Mouse (Mus musculus) stomach, embryonic 14.5 days (tissue): ENCODE measurements around the gene Smu1. TPM values are rescaled to one million over a fixed set of nuclear protein-coding genes. Genes with fewer than 3 reads are reported as not detected.

ENCODE experiments used
- ATAC-seq: fragments of 200-750 bp; cut with Nextera tagmentation; 2 replicates; pipeline ENCODE4 v1.8.0; 2017; ENCODE audit warnings: low read depth, moderate TSS enrichment; ENCODE audit not compliant: insufficient number of reproducible peaks, insufficient read depth, low FRiP score
- H3K27ac ChIP-seq: fragments of 300-500 bp; sonication (generic); 2 replicates; pipeline ENCODE4 v1.5.1; 2014; ENCODE audit warnings: mild to moderate bottlenecking, low read length, moderate library complexity, mixed read lengths
- H3K27me3 ChIP-seq: fragments of 300-500 bp; sonication (generic); 2 replicates; pipeline ENCODE4 v1.6.1; 2014; ENCODE audit warnings: low read length, control low read depth, mixed read lengths; ENCODE audit not compliant: control insufficient read depth, insufficient read depth
- H3K36me3 ChIP-seq: fragments of 300-500 bp; sonication (generic); 2 replicates; pipeline ENCODE4 v1.6.1; 2014; ENCODE audit warnings: mild to moderate bottlenecking, control low read depth, low read length, moderate library complexity, mixed read lengths; ENCODE audit not compliant: control insufficient read depth, insufficient read depth
- H3K4me1 ChIP-seq: fragments of 300-500 bp; sonication (generic); 2 replicates; pipeline ENCODE4 v1.6.1; 2014; ENCODE audit warnings: low read length, control low read depth, mixed read lengths; ENCODE audit not compliant: control insufficient read depth, insufficient read depth
- H3K4me2 ChIP-seq: fragments of 300-500 bp; sonication (generic); replicated peaks from 2 replicates; pipeline ENCODE4 v1.6.1; 2014; ENCODE audit warnings: low read depth, low read length, control low read depth
- H3K4me3 ChIP-seq: fragments of 300-500 bp; sonication (generic); 2 replicates; pipeline ENCODE4 v1.5.1; 2014; ENCODE audit warnings: low read depth, low read length, control low read depth
- H3K9ac ChIP-seq: fragments of 300-500 bp; sonication (generic); replicated peaks from 2 replicates; pipeline ENCODE4 v1.6.1; 2014; ENCODE audit warnings: low read depth, mild to moderate bottlenecking, control low read depth, low read length, moderate library complexity, mixed read lengths
- H3K9me3 ChIP-seq: fragments of 300-500 bp; sonication (generic); 2 replicates; pipeline ENCODE4 v1.6.1; 2016; ENCODE audit warnings: low read depth, low read length, control low read depth; ENCODE audit not compliant: control insufficient read depth
- WGBS: fragments of 180-500 bp; shearing (Covaris S2); extraction: QIAGEN DNeasy Blood & Tissue Kit; methylation state at CpG from one replicate; pipeline ENCODE4 v1.1.7; 2014; 5-methylcytosine and 5-hydroxymethylcytosine counted together
- polyA plus RNA-seq: library from polyadenylated mRNA; unstranded; fragments of >200 nt; fragmentation: Nextera tagmentation; extraction: Ambion mirVana; gene quantifications from 2 replicates; pipeline ENCODE4 v1.2.1, GENCODE M21; 2014

Gene Smu1
- polyA plus RNA-seq, 1 experiment from 2014 or later = 146 TPM

DNA sequence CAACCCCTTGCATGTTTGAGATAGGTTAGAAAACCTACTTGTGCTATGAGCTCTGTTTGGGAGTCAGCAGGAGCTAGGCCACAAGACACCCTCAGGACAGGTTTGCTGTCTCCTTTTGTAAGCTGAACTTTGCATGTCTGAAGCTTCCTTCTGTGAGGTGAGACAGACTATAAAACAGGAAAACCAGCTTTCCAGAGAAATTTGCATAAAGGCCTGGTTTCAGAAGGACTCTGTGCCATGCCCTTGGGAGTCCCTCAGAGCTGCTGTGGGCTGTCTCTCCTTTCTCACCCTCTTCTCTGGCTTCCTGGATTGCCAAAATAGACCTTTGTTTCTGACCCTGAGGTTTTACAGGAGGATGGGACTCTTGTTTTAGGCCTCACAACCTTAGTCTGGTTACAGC, 36.6 kb upstream of the Smu1 start:
- no peak overlapping the region for H3K27ac ChIP-seq
- no peaks in the 10 kb centered on the region for H3K9me3 ChIP-seq
- H3K4me1 ChIP-seq = no peaks in the 10 kb centered on the region
- no peak overlapping the region for H3K4me2 ChIP-seq
- no peaks in the 10 kb centered on the region for H3K36me3 ChIP-seq
- no peak overlapping the region for H3K9ac ChIP-seq
- no peaks in the 10 kb centered on the region for H3K27me3 ChIP-seq
- H3K4me3 ChIP-seq = no peak overlapping the region
- ATAC-seq = no peak

DNA sequence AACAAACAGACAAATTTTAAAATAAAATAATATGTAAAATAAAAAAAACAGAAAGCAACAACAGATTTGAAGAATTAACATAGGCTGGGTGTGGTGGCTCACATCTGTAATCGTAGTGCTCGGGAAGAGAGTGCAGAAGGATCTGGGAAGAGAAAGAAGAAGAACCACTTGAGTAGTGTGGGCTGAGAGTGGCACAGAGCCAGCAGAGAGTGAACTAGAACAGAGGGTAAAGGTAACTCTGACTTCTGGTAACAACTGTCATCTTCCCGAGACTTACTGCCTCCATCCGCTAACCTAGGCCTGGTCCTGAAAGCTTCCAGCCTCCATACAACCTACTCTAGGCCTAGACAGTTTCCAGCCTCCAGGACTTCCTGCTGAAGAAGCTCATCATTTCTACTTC, 33.5 kb upstream of the Smu1 start:
- ATAC-seq = no peak
- H3K4me1 ChIP-seq = no peaks in the 10 kb centered on the region
- H3K27ac ChIP-seq = no peak overlapping the region
- no peak overlapping the region for H3K9ac ChIP-seq
- no peaks in the 10 kb centered on the region for H3K27me3 ChIP-seq
- no peaks in the 10 kb centered on the region for H3K9me3 ChIP-seq
- H3K4me3 ChIP-seq = no peak overlapping the region
- no peaks in the 10 kb centered on the region for H3K36me3 ChIP-seq
- no peak overlapping the region for H3K4me2 ChIP-seq
- 88% methylated on average over 4 of the region's 4 CpGs for WGBS

DNA sequence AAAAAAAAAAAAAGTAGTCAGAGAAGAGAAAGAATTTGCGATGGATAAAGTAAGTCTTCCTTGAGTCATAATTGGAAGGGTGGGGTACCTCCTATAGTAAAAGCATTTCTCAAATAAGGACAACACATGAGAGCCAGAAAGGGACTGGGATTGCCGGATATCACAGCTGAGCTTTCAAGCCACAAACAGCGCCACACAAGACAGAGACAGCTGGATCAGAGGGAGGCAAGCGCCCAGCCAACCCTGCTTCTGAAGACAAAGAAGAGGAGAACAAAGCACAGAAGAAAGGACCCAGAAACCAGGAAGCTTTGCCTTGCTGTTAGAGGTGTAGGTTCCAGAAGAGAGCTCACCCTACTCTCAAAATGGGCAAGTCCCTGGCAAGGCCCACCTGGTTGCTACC, 28.9 kb upstream of the Smu1 start:
- ATAC-seq = no peak
- Histone ChIP-seq H3K27ac (no peak overlapping the region), H3K27me3 (no peaks in the 10 kb centered on the region), H3K9ac (no peak overlapping the region), H3K4me3 (no peak overlapping the region), H3K4me1 (no peaks in the 10 kb centered on the region), H3K36me3 (no peaks in the 10 kb centered on the region), H3K4me2 (no peak overlapping the region), H3K9me3 (no peaks in the 10 kb centered on the region)
- 87% methylated on average over 4 of the region's 4 CpGs for WGBS

DNA sequence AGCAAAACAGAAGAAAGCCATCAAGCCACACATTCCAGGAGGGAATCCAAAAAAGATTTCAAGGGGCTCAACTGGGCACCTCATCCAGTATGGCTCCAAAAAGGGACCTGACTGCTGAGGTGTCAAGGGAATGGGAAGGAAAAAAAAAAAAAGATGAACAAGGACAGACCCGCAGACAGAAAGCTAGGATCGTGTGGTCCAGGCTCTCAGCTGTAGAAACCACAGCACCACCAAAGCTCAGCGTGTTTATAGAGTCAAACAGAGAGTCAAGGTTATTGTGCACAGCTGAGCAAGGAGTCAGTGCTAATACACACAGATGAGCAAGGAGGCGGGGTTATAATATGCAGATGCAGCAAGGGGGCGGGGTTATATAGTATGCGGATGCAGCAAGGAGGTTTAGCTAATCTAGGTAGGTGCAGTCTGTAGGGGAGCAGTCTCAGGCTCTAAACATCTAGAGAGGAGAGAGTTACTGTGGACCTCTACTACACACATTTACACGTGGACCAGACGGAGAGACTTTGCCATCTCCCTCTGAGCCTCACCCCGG, 28.0 kb upstream of the Smu1 start:
- no peaks in the 10 kb centered on the region for H3K4me1 ChIP-seq
- 74% methylated on average over 9 of the region's 9 CpGs for WGBS
- no peak for ATAC-seq
- H3K9ac ChIP-seq = no peak overlapping the region
- H3K9me3 ChIP-seq = no peaks in the 10 kb centered on the region
- no peaks in the 10 kb centered on the region for H3K27me3 ChIP-seq
- no peak overlapping the region for H3K4me3 ChIP-seq
- H3K36me3 ChIP-seq = no peaks in the 10 kb centered on the region
- H3K27ac ChIP-seq = no peak overlapping the region
- no peak overlapping the region for H3K4me2 ChIP-seq

DNA sequence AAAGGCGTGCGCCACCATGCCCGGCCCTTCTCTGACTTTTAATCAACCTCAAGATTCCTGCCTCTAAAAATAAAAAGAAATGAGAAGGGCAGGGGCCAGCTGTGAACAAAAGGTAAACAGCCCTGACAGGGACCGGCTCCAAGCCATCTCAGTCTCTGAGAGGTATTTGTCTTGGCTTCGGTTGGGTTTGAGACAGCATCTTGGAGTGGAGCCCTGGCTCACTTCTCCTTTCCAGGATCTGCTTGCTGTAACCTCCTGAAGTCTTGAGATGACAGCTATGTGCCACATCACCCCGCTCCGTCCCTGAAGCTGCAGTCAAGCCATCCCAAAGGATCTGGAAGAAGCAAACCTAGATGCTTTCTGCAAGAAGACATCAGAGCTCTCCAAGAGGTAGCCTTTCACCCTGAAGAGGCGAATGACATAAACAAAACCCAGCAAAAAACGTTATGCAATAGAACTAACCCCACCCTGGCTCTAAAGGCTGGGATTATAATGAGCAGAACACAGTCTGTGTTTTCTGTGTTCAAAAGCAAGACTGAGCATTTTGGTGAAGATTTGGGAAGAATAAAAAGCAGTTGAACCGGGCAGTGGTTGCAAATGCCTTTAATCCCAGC, 26.9 kb upstream of the Smu1 start:
- H3K4me2 ChIP-seq = no peak overlapping the region
- ATAC-seq = no peak
- whole genome bisulfite sequencing = 61% methylated on average over 10 of the region's 10 CpGs

DNA sequence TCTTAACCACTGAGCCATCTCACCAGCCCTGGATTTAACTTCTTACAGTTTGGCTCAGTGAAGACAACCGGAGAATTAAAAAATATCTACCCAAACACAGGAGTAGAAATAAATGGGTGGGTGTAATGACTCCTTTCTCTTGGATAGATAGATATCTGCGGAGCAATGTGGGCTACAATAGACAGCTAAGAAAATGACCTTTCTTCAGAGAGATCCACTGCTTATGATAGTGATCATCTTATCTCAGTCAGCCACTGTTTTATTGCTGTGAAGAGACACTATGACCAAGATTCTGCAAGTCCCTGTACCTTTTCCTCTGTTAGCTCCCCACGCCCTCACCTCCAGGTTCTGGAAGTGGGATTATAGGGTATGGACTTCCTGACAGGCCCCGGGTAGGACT, 25.3 kb upstream of the Smu1 start:
- no peak overlapping the region for H3K4me3 ChIP-seq
- no peaks in the 10 kb centered on the region for H3K27me3 ChIP-seq
- no peak overlapping the region for H3K9ac ChIP-seq
- no peaks in the 10 kb centered on the region for H3K4me1 ChIP-seq
- no peaks in the 10 kb centered on the region for H3K36me3 ChIP-seq
- H3K9me3 ChIP-seq = no peaks in the 10 kb centered on the region
- no peak overlapping the region for H3K27ac ChIP-seq
- 84% methylated on average over 4 of the region's 4 CpGs for WGBS
- no peak overlapping the region for H3K4me2 ChIP-seq
- no peak for ATAC-seq

More for the DNA sequence above, 26.9 kb upstream of the Smu1 start:
- H3K27me3 ChIP-seq = no peaks in the 10 kb centered on the region
- H3K9ac ChIP-seq = no peak overlapping the region
- H3K4me1 ChIP-seq = no peaks in the 10 kb centered on the region
- no peaks in the 10 kb centered on the region for H3K36me3 ChIP-seq
- no peak overlapping the region for H3K27ac ChIP-seq
- no peak overlapping the region for H3K4me3 ChIP-seq
- H3K9me3 ChIP-seq = no peaks in the 10 kb centered on the region

DNA sequence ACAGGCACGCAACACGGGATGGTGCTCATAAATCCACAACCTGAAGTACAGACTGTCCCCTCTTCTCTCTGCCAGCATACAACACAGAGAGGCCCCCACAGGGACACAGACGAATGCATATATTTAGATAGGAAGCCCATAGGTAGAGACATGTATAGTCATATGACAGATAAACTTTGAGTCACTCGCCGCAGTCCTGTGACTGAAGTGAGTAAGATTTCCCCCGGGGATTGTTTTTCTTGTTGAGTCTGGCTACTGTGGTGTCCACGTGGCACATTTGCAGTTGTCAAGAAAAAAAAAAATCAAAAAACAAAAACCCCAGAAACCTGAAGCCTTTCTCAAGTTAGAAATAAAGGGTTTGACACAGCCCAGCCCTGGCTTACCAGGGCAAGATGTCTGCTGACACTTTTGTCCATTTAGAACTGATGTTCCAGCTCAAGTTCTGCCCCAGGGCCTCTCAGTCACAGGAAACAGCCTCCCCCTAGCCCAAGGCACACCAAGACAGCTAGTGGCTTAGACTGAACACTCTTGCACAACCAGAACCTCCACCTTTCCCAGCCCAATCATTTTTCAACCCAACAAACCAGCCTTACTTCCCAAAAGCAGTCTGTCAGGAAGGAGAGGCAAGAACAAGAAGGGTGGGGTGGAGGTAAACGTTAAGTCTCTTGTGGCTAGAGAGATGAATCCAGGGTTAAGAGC, 24.2 kb upstream of the Smu1 start:
- Histone ChIP-seq H3K36me3 (no peaks in the 10 kb centered on the region), H3K9me3 (no peaks in the 10 kb centered on the region), H3K27ac (no peak overlapping the region), H3K4me2 (no peak overlapping the region), H3K4me1 (no peaks in the 10 kb centered on the region), H3K27me3 (no peaks in the 10 kb centered on the region), H3K4me3 (no peak overlapping the region), H3K9ac (no peak overlapping the region)
- no peak for ATAC-seq
- WGBS = 36% methylated on average over 8 of the region's 8 CpGs

DNA sequence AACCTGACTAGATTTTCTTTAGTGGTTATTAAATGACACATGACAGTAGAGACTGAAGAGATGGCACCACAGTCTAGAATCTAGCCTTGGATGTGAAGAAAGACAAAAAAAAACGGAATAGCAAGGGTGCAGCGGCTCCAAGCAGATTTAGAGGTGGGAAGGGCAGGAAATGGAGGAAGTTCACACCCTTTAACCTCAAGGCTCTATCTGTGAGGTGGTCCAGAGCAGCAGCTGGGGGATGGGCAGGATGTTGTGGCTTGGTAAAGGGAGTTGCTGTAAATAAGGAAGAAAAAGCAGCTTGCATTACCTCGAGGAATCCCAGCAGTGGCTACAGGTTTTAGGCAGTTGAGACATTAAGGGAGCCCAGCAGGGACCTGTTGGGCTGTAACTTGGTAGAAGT, 23.4 kb upstream of the Smu1 start:
- Histone ChIP-seq H3K9ac (no peak overlapping the region), H3K9me3 (no peaks in the 10 kb centered on the region), H3K27me3 (no peaks in the 10 kb centered on the region), H3K27ac (no peak overlapping the region), H3K4me1 (no peaks in the 10 kb centered on the region), H3K4me2 (no peak overlapping the region), H3K4me3 (no peak overlapping the region), H3K36me3 (no peaks in the 10 kb centered on the region)
- WGBS = 12% methylated on average over 3 of the region's 3 CpGs
- no peak for ATAC-seq
